Mouse (Mus musculus): ENCODE measurements at regions not wholly inside any gene's neighbourhood (a gene's known extent, or its start where the extent isn't known, plus 50 kb on each side); places are given as distances from the start of the nearest gene placed in this dataset.
A peak's percentile ranks its signal among the peaks of the same experiment; 100 is the strongest.

DNA sequence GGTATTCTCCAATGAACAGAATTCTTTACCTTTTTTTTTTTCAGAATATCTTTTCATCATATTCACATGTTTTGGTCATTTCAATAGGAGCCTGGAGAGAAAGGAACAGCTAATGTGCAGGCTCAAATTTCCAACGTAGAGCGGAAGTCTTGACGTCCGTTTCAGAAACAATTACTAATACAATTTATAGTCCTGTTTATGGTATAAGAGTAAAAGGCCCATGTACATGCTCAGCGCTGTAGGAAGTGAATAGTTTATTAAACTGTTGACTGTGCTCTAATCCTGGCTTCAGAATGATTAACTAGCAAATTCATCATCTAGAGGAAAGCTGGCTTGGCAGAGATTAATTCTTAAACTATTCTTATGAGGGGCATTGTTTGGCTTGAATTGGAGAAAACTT, 142.1 kb downstream of the Pik3r1 start:
- no peak for DNase-seq (ENCODE audit: low read depth)

GRCm38 (mm10) chr13:101624179-101624581, 143.8 kb downstream of the Pik3r1 start:
- DNase-seq (ENCODE audit: low read depth), result no peak

DNA sequence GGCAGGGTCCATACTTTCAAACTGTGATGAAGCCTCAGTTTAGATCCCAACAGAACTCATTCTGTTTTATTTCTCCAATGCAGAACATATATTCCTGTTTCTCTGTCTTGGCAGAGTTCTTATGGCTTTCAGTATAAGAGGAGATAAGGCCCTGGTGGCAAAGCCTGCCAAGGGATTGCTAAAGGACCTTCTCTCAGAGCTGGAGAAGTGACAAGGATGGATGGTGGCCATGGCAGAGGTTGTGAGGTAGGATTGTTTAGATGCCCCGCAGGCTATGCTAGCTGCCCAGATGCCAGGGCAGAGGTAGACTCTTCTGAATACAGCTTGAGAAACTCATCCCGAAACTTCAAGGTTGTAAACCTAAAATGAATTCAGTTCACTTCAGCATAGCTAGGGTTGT, 145.4 kb downstream of the Pik3r1 start:
- DNase-seq (ENCODE audit: low read depth), result no peak

DNA sequence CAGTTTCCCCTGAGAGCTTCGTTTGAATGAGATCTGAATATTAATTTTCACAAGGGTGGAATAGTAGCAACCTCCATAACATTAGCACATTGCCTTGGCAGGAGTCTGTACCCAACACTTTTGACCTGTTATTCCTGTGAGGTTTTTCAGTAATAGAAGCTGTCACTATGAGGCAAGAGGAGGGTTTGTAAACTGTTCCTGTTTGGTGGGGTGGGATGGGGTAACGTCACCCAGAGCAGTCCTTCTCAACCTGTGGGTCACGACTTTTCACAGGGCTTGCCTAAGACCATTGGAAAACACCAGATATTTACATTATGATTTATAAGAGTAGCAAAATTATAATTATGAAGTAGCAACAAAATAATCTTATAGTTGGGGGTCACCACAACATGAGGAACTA, 147.4 kb downstream of the Pik3r1 start:
- no peak for DNase-seq (ENCODE audit: low read depth)

- no peak for DNase-seq (ENCODE audit: low read depth)
Measured at GRCm38 (mm10) chr13:101619154-101619553, 148.9 kb downstream of the Pik3r1 start.

DNA sequence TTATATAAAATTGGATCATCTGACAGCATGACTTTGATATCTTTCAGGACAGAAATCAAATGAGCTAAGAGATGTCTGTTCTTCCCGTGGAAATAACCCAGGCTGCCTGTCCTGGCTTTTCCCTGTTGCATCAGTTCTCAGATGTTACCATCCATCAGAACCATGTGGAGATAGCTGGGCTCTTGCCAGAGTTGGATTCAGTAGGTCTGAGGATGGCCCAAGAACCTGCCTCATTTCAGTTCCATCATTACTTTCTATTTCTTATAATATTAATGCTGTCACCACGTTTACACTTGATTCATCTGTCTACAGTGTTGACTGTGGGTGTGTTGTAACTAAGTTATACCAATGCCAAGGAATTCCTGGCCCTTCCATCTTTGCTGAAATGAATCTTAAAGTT, 155.2 kb downstream of the Pik3r1 start:
- no peak for DNase-seq (ENCODE audit: low read depth)

DNA sequence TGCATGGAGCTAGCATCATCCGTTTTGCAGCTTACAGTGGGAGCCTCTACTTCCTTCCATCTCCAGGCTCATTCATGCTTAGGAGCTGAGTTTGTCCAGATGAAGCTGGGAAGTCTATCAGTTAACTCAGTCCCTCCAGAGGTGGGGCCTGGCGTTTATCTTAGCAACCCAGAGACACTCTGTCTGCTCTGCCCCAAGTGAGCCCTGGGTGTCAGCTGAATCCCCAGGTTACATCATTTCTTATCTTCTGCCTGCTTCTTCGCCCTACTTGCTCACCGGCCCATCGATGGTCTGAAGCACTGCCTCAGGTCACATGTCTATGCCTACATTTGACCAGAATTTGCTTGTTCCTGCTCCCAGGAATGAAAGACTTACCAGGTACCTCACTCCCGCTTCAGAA, 156.3 kb downstream of the Pik3r1 start:
- DNase-seq (ENCODE audit: low read depth), result no peak

GRCm38 (mm10) chr13:101606184-101606730, 161.8 kb downstream of the Pik3r1 start:
- DNase-seq (ENCODE audit: low read depth), result no peak

DNA sequence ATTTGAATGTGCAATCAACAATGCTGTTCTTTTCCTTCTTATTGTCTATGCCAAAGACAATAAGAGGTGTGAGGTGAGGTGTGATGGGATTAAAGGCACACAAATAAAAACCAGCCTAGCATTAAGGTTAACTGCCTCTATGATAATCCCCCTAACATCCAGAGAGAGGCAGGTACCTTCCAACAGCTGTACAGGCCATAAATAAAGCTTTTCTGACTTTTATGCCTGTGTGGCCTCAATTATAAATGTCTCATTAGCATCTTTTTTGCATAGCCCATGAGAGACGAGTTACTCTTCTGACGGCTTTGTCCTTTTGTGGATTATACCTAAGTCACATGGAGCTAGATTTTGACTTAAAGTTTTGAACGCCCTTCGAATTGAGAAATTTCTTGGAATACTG, 162.3 kb downstream of the Pik3r1 start:
- no peak for DNase-seq (ENCODE audit: low read depth)

- DNase-seq (ENCODE audit: low read depth), result no peak
Measured at GRCm38 (mm10) chr13:101605051-101605450, 163.0 kb downstream of the Pik3r1 start.

DNA sequence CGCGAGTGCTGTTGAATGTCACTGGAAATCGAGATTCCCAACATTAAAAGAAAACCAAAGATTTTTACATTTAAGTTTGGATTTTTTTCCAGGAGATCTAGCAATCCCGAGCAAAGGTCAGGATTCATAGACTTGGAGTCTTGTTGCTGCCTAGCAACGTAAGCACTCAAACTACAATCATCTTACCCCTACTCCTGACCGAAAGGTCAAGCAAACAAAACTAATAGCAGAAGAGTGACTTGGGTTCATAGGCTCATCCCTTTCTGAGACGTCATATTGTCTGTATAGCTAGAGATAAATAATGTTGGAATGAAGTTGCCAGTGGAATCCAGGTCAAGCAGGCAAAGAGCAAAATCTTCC, 169.9 kb downstream of the Pik3r1 start:
- DNase-seq (ENCODE audit: low read depth), result no peak

GRCm38 (mm10) chr13:101597243-101598125, 170.5 kb downstream of the Pik3r1 start:
- no peak for DNase-seq (ENCODE audit: low read depth)

DNA sequence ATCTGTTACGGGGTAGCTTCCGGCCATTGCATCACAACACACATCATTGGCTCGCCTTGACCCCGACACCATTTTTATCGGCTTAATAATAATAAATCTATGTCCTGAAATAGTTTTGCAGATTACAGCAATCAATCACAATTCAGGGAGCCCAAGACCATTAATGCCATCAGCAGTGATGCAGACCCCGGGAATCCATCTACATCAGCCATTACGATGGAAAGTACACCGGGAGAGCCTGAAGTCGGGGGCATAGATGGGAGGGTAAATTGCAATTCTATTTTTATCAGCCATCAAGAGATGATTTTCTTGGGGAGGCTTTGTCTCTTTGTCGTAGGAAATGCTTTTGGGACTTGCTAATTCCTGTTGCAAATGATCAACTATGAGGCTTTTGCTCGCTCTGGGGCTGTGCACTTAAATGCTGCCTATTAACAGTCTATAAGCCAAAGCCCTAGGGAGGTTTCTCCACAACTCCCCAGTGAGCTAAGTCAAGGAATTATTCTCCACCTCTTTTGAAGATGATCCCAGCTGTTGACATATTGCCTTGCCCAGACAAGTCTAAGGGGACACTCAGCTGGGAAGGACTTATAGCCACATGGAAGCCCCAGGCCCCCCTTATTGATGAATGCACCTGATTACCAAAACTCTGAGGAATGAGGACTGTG, 173.4 kb downstream of the Pik3r1 start:
- DNase-seq (ENCODE audit: low read depth), result no peak

DNA sequence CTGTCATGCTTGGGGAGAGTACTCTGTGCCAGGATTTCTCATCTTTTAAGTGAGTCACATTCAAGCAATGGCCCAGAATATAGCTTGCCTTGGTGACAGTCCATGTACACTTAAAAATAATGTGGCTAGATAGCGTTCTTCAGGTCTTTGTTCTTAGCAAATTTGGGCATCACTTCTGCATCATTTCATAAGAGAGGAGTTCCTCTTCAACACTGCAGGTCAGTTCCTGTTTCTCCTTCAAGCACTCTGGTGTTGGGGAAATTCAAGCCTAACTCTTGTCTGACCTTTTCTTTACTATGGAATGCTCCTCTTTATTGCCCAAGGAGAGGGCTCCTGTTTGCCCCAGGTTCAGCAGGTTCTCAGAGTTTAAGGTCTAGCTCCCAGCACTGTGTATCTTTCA, 175.7 kb downstream of the Pik3r1 start:
- DNase-seq (ENCODE audit: low read depth), result no peak

- DNase-seq (ENCODE audit: low read depth), result peak; percentile 57
Measured at GRCm38 (mm10) chr13:101588905-101589304, 179.1 kb downstream of the Pik3r1 start.

DNA sequence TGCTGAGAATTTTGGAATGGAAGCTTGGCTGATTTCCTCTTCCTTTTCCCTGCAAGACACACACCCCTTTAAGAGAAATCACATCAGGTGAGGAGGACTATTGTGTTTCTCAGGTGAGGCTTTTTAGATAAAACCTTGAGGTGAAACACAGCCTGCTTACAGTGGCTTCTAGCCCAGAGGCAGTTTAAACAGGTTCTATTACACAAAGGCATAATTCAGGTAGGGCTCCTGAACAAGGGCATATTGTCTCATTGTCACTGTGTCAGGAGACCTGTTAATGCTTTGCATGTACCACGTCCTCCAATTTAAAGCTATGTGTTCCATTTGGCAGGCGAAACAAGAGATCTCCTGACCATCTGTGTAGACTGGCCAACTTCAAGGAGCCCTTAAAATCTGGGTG, 181.2 kb downstream of the Pik3r1 start:
- DNase-seq (ENCODE audit: low read depth), result no peak

DNA sequence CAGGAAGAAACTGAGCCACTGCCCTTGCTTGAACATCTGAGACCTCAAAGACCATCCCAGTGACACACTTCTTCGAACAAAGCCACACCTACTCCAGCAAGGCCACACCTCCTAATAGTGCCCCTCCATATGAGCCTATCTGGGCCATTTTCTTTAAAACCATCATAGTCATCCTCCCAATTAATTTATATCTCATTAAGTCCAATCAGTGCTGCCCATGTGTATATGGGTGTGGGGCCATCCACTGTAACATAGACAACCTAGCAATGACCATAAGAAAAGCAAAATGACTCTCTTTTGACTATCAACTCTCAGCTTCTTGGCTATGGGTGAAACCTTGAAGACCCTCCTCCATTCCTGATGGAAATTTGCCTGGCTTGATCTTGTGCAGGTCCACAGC, 191.5 kb downstream of the Pik3r1 start:
- no peak for DNase-seq (ENCODE audit: low read depth)

- no peak for DNase-seq (ENCODE audit: low read depth)
Measured at GRCm38 (mm10) chr13:101572809-101573590, 195.0 kb downstream of the Pik3r1 start.

- DNase-seq (ENCODE audit: low read depth), result no peak
Measured at GRCm38 (mm10) chr13:101572246-101572645, 195.8 kb downstream of the Pik3r1 start.

- no peak for DNase-seq (ENCODE audit: low read depth)
Measured at GRCm38 (mm10) chr13:101570034-101570433, 198.0 kb downstream of the Pik3r1 start.

- no peak for DNase-seq (ENCODE audit: low read depth)
Measured at GRCm38 (mm10) chr13:101568985-101569631, 198.9 kb downstream of the Pik3r1 start.

DNA sequence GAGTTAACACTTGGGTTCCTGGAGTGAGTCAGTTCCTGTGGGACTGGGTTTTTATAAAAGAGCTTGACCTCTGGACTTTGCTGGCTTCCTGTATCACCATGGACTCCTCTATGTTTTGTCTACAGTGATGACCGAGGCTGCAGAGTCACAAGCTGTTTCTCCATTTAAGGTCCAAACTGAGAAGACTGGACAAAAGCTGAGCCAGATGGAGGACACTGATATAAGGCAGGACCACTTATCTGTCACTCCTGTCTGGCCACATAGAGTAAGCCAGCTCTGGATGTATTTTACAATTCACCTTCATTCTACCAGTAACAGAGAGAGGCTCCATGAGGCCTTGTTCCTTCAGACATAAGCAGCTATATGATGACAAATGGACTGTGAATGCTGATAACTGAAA, 202.7 kb downstream of the Pik3r1 start:
- DNase-seq (ENCODE audit: low read depth), result no peak
